Mouse (Mus musculus): Measurements from ENCODE around the gene Mapk8ip2. TPM values are rescaled to one million over a fixed set of nuclear protein-coding genes. Genes with fewer than 3 reads are reported as not detected.

Gene Mapk8ip2
- polyA plus RNA-seq, 1 experiment from 2014 or later = 0.16 TPM

- 52% methylated on average over 12 of the region's 12 CpGs for WGBS
- Histone ChIP-seq H3K4me1 (replicated peaks) (0 out of 2 replicates have a peak, but pooled peaks cover 2% of the 10 kb centered on the region), H3K9ac (no peak overlapping the region), H3K9me3 (replicated peaks) (no peaks in the 10 kb centered on the region), H3K36me3 (no peaks in the 10 kb centered on the region), H3K27me3 (no peaks in the 10 kb centered on the region), H3K4me3 (no peak overlapping the region), H3K4me2 (no peak overlapping the region), H3K27ac (no peak overlapping the region)
- no peak for ATAC-seq (replicated peaks; ENCODE audit: insufficient number of reproducible peaks, insufficient read depth, low FRiP score, low read depth)
These were observed 34.5 kb downstream of the Mapk8ip2 start for GRCm38 (mm10) chr15:89488182-89488581.

GRCm38 (mm10) chr15:89488611-89489117, 35.0 kb downstream of the Mapk8ip2 start:
- ATAC-seq (replicated peaks; ENCODE audit: insufficient number of reproducible peaks, insufficient read depth, low FRiP score, low read depth) = no peak
- Histone ChIP-seq H3K9me3 (replicated peaks) (no peaks in the 10 kb centered on the region), H3K27ac (no peak overlapping the region), H3K36me3 (no peaks in the 10 kb centered on the region), H3K4me2 (no peak overlapping the region), H3K27me3 (no peaks in the 10 kb centered on the region), H3K4me1 (replicated peaks) (0 out of 2 replicates have a peak, but pooled peaks cover 2% of the 10 kb centered on the region), H3K4me3 (no peak overlapping the region), H3K9ac (no peak overlapping the region)
- 33% methylated on average over 14 of the region's 14 CpGs for WGBS

GRCm38 (mm10) chr15:89494970-89495369, 41.3 kb downstream of the Mapk8ip2 start:
- H3K27me3 ChIP-seq = peaks cover 27% of the 10 kb centered on the region
- no peaks in the 10 kb centered on the region for H3K36me3 ChIP-seq
- no peaks in the 10 kb centered on the region for H3K9me3 ChIP-seq (replicated peaks)
- ATAC-seq (replicated peaks; ENCODE audit: insufficient number of reproducible peaks, insufficient read depth, low FRiP score, low read depth) = no peak
- no peak overlapping the region for H3K4me2 ChIP-seq
- no peak overlapping the region for H3K4me3 ChIP-seq
- peaks cover 19% of the 10 kb centered on the region for H3K4me1 ChIP-seq (replicated peaks)
- no peak overlapping the region for H3K9ac ChIP-seq
- H3K27ac ChIP-seq = no peak overlapping the region
- WGBS = 77% methylated on average over 4 of the region's 4 CpGs

GRCm38 (mm10) chr15:89496131-89496530, 42.4 kb downstream of the Mapk8ip2 start:
- no peak for ATAC-seq (replicated peaks; ENCODE audit: insufficient number of reproducible peaks, insufficient read depth, low FRiP score, low read depth)
- H3K4me2 ChIP-seq = no peak overlapping the region
- no peak overlapping the region for H3K4me3 ChIP-seq
- no peak overlapping the region for H3K9ac ChIP-seq
- H3K9me3 ChIP-seq (replicated peaks) = no peaks in the 10 kb centered on the region
- 73% methylated on average over 4 of the region's 4 CpGs for WGBS
- peaks cover 28% of the 10 kb centered on the region for H3K4me1 ChIP-seq (replicated peaks)
- H3K27ac ChIP-seq = peak overlapping the region; percentile 69; the same call in 1 of the 2 replicates
- H3K36me3 ChIP-seq = no peaks in the 10 kb centered on the region
- H3K27me3 ChIP-seq = peaks cover 37% of the 10 kb centered on the region

- Histone ChIP-seq H3K4me2 (no peak overlapping the region), H3K36me3 (no peaks in the 10 kb centered on the region), H3K27me3 (peaks cover 44% of the 10 kb centered on the region), H3K9ac (no peak overlapping the region), H3K27ac (peak overlapping the region; percentile 69), H3K4me3 (no peak overlapping the region), H3K9me3 (replicated peaks) (no peaks in the 10 kb centered on the region), H3K4me1 (replicated peaks) (peaks cover 28% of the 10 kb centered on the region)
- no peak for ATAC-seq (replicated peaks; ENCODE audit: insufficient number of reproducible peaks, insufficient read depth, low FRiP score, low read depth)
- 44% methylated on average over 2 of the region's 2 CpGs for WGBS
These were observed 43.1 kb downstream of the Mapk8ip2 start for GRCm38 (mm10) chr15:89496841-89497240.

GRCm38 (mm10) chr15:89497391-89498048, 43.8 kb downstream of the Mapk8ip2 start:
- ATAC-seq (replicated peaks; ENCODE audit: insufficient number of reproducible peaks, insufficient read depth, low FRiP score, low read depth) = peak; percentile 70
- no peak overlapping the region for H3K9ac ChIP-seq
- peak overlapping the region; percentile 78 for H3K4me3 ChIP-seq
- H3K4me1 ChIP-seq (replicated peaks) = peaks cover 28% of the 10 kb centered on the region
- peak overlapping the region; percentile 78 for H3K27ac ChIP-seq
- 20% methylated on average over 4 of the region's 4 CpGs for WGBS
- H3K9me3 ChIP-seq (replicated peaks) = no peaks in the 10 kb centered on the region
- peaks cover 51% of the 10 kb centered on the region for H3K27me3 ChIP-seq
- H3K36me3 ChIP-seq = no peaks in the 10 kb centered on the region
- peak overlapping the region; percentile 89; the same call in 1 of the 2 replicates for H3K4me2 ChIP-seq

GRCm38 (mm10) chr15:89498049-89498960, 44.6 kb downstream of the Mapk8ip2 start:
- Histone ChIP-seq H3K9me3 (replicated peaks) (no peaks in the 10 kb centered on the region), H3K4me1 (replicated peaks) (peaks cover 28% of the 10 kb centered on the region), H3K27me3 (peaks cover 51% of the 10 kb centered on the region), H3K27ac (peak overlapping the region; percentile 78), H3K36me3 (no peaks in the 10 kb centered on the region), H3K9ac (peak overlapping the region; percentile 61), H3K4me2 (peak overlapping the region; percentile 89), H3K4me3 (peak overlapping the region; percentile 78)
- ATAC-seq (replicated peaks; ENCODE audit: insufficient number of reproducible peaks, insufficient read depth, low FRiP score, low read depth) = no peak
- WGBS = 2% methylated on average over 41 of the region's 41 CpGs

GRCm38 (mm10) chr15:89498961-89499688, 45.4 kb downstream of the Mapk8ip2 start, which contains the start of gene Shank3:
Shank3 (plus strand) TSS chr15:89499623.
- peaks cover 51% of the 10 kb centered on the region for H3K27me3 ChIP-seq

GRCm38 (mm10) chr15:89499784-89500220, 46.1 kb downstream of the Mapk8ip2 start:
- under 1% methylated on average over 44 of the region's 60 CpGs for WGBS
- Histone ChIP-seq H3K4me1 (replicated peaks) (peaks cover 28% of the 10 kb centered on the region), H3K27me3 (peaks cover 51% of the 10 kb centered on the region), H3K27ac (peak overlapping the region; percentile 78), H3K36me3 (no peaks in the 10 kb centered on the region), H3K4me3 (peak overlapping the region; percentile 78), H3K9ac (peak overlapping the region; percentile 61), H3K4me2 (peak overlapping the region; percentile 89), H3K9me3 (replicated peaks) (no peaks in the 10 kb centered on the region)
- peak; percentile 42 for ATAC-seq (replicated peaks; ENCODE audit: insufficient number of reproducible peaks, insufficient read depth, low FRiP score, low read depth)

More at GRCm38 (mm10) chr15:89498961-89499688, 45.4 kb downstream of the Mapk8ip2 start, which contains the start of gene Shank3:
- no peaks in the 10 kb centered on the region for H3K9me3 ChIP-seq (replicated peaks)
- peak within 1 kb of the TSS; percentile 89 for H3K4me2 ChIP-seq
- peak within 1 kb of the TSS; percentile 61 for H3K9ac ChIP-seq
- no peaks in the 10 kb centered on the region for H3K36me3 ChIP-seq
- H3K4me3 ChIP-seq = peak within 1 kb of the TSS; percentile 78
- ATAC-seq (replicated peaks; ENCODE audit: insufficient number of reproducible peaks, insufficient read depth, low FRiP score, low read depth) = no peak; the same call in 1 of the 2 replicates
- peaks cover 28% of the 10 kb centered on the region for H3K4me1 ChIP-seq (replicated peaks)
- WGBS = 0% methylated on average over 30 of the region's 72 CpGs
- peak within 1 kb of the TSS; percentile 78 for H3K27ac ChIP-seq

- peak overlapping the region; percentile 89 for H3K4me2 ChIP-seq
- H3K4me3 ChIP-seq = peak overlapping the region; percentile 78
- H3K9me3 ChIP-seq (replicated peaks) = no peaks in the 10 kb centered on the region
- peak overlapping the region; percentile 61 for H3K9ac ChIP-seq
- H3K27me3 ChIP-seq = peaks cover 51% of the 10 kb centered on the region
- WGBS = 2% methylated on average over 35 of the region's 35 CpGs
- H3K27ac ChIP-seq = no peak overlapping the region
- H3K4me1 ChIP-seq (replicated peaks) = peaks cover 28% of the 10 kb centered on the region
- no peak for ATAC-seq (replicated peaks; ENCODE audit: insufficient number of reproducible peaks, insufficient read depth, low FRiP score, low read depth)
- no peaks in the 10 kb centered on the region for H3K36me3 ChIP-seq
These were observed 46.6 kb downstream of the Mapk8ip2 start for GRCm38 (mm10) chr15:89500221-89500791.

Data from heart, embryonic 15.5 days (tissue).